Mouse (Mus musculus) forebrain, embryonic 11.5 days (tissue): ENCODE measurements around the gene Dnaja3. TPM values are rescaled to one million over a fixed set of nuclear protein-coding genes. Genes with fewer than 3 reads are reported as not detected.
"Not testable (repeated sequence)": the region's sequence is repeated elsewhere in the genome, so short reads cannot be mapped to it uniquely, and the experiment has no call there.

ENCODE experiments used
- ATAC-seq: fragments of 200-750 bp; cut with Nextera tagmentation; replicated peaks from 2 replicates; pipeline ENCODE4 v1.8.0; 2017; ENCODE audit warnings: moderate TSS enrichment; ENCODE audit not compliant: low FRiP score
- DNase-seq: peaks from one replicate; pipeline ENCODE4 v3.0.0-alpha.2; 2017; ENCODE audit warnings: low spot score
- H3K27ac ChIP-seq: fragments of 300-500 bp; sonication (generic); 2 replicates; pipeline ENCODE4 v1.5.1; 2014; ENCODE audit warnings: low read depth, low read length
- H3K27me3 ChIP-seq: fragments of 300-500 bp; sonication (generic); 2 replicates; pipeline ENCODE4 v1.6.1; 2014; ENCODE audit warnings: mild to moderate bottlenecking, low read length, mixed read lengths; ENCODE audit not compliant: control insufficient read depth, insufficient read depth
- H3K36me3 ChIP-seq: fragments of 300-500 bp; sonication (generic); 2 replicates; pipeline ENCODE4 v1.6.1; 2014; ENCODE audit warnings: mild to moderate bottlenecking, low read length, moderate library complexity, mixed read lengths; ENCODE audit not compliant: control insufficient read depth, insufficient read depth
- H3K4me1 ChIP-seq: fragments of 300-500 bp; sonication (generic); replicated peaks from 2 replicates; pipeline ENCODE4 v1.6.1; 2014; ENCODE audit warnings: low read length, mixed read lengths; ENCODE audit not compliant: control insufficient read depth, insufficient read depth
- H3K4me2 ChIP-seq: fragments of 300-500 bp; sonication (generic); 2 replicates; pipeline ENCODE4 v1.6.1; 2014; ENCODE audit warnings: low read depth, mild to moderate bottlenecking, low read length, moderate library complexity, mixed read lengths; ENCODE audit not compliant: severe bottlenecking
- H3K4me3 ChIP-seq: fragments of 300-500 bp; sonication (generic); 2 replicates; pipeline ENCODE4 v1.5.1; 2014; ENCODE audit warnings: low read depth, low read length
- H3K9ac ChIP-seq: fragments of 300-500 bp; sonication (generic); 2 replicates; pipeline ENCODE4 v1.6.1; 2014; ENCODE audit warnings: low read length
- H3K9me3 ChIP-seq: fragments of 300-500 bp; sonication (generic); 2 replicates; pipeline ENCODE4 v1.6.1; 2016; ENCODE audit warnings: low read length, mixed read lengths; ENCODE audit not compliant: control insufficient read depth
- WGBS: fragments of 180-500 bp; shearing (Covaris S2); extraction: QIAGEN DNeasy Blood & Tissue Kit; methylation state at CpG from one replicate; pipeline ENCODE4 v1.1.7; 2014; 5-methylcytosine and 5-hydroxymethylcytosine counted together
- polyA plus RNA-seq: library from polyadenylated mRNA; unstranded; fragments of >200 nt; fragmentation: Nextera tagmentation; extraction: Ambion mirVana; gene quantifications from 2 replicates; pipeline ENCODE4 v1.2.1, GENCODE M21; 2014

The Dnaja3 gene
- polyA plus RNA-seq, 1 experiment from 2014 or later = 60.7 TPM

DNA sequence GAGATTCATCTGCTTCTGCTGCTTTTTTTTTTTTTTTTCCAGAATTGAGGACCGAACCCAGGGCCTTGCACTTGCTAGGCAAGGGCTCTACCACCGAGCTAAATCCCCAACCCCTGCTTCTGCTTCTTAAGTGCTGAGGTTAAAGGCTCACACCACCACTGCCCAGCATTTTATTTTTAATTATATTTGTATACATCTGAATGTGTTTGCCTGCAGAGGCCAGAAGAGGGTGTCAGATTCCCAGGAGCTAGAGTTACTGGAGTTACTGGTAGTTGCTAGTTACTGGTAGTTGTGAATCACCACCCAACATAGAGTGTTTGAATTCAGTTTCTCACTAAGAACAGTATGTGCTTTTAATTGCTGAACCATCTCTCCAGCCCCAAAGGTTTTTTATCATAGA lies 100.2 kb downstream of the Dnaja3 start:
- H3K27ac ChIP-seq = no peak overlapping the region
- DNase-seq (no peak), ATAC-seq (no peak)
- no peaks in the 10 kb centered on the region for H3K27me3 ChIP-seq
- 96% methylated on average over 2 of the region's 2 CpGs for WGBS
- no peak overlapping the region for H3K4me3 ChIP-seq
- peaks cover 5% of the 10 kb centered on the region; the same call in 1 of the 2 replicates for H3K9me3 ChIP-seq
- H3K36me3 ChIP-seq = no peaks in the 10 kb centered on the region
- H3K9ac ChIP-seq = no peak overlapping the region
- no peaks in the 10 kb centered on the region for H3K4me1 ChIP-seq
- H3K4me2 ChIP-seq = no peak overlapping the region

DNA sequence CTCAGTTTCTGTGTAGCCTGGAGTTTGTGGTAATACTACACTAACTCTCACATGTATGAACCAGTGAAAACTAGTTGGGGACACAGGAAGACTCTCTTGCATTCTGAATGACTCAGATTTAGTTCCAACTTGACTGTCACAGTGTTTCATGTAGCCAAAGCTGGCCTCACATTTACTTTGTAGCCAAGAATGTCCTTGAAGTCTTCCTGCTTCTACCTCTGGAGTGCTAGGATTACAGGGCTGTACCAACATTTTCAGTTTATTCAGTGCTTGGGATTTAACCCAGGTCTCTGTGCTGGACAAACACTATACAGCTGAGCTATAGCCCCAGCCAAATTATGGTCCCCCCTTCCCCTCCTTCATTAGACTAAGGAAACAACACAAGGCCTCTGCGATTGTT lies 102.4 kb downstream of the Dnaja3 start:
- 97% methylated on average over 1 of the region's 1 CpGs for WGBS
- no peak overlapping the region for H3K9ac ChIP-seq
- peaks cover 5% of the 10 kb centered on the region; the same call in 1 of the 2 replicates for H3K9me3 ChIP-seq
- H3K4me3 ChIP-seq = no peak overlapping the region
- H3K27me3 ChIP-seq = no peaks in the 10 kb centered on the region
- no peak overlapping the region for H3K27ac ChIP-seq
- no peaks in the 10 kb centered on the region for H3K36me3 ChIP-seq
- H3K4me2 ChIP-seq = no peak overlapping the region
- DNase-seq (no peak), ATAC-seq (no peak)
- H3K4me1 ChIP-seq = no peaks in the 10 kb centered on the region

DNA sequence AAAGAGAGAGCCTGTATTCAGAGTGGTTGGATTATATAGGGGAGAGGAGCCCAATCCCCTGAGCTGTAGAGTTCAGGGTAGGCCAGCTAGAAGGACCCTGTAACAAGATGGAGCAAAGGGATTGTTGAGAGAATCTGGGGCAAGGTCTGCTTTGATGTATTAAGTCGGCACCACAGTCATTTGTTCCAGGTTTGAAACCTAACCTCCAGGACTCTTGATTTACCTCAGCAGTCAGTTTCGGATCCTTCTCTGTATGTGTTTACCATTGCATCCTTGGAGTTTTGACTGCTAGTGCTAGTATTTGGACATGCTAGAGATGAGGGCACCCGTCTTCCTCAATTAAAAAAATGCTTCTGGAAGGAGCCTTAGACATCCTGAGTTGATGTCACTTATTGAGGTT lies 112.4 kb downstream of the Dnaja3 start:
- ATAC-seq = no peak
- 93% methylated on average over 3 of the region's 3 CpGs for WGBS
- H3K27me3 ChIP-seq = no peaks in the 10 kb centered on the region

DNA sequence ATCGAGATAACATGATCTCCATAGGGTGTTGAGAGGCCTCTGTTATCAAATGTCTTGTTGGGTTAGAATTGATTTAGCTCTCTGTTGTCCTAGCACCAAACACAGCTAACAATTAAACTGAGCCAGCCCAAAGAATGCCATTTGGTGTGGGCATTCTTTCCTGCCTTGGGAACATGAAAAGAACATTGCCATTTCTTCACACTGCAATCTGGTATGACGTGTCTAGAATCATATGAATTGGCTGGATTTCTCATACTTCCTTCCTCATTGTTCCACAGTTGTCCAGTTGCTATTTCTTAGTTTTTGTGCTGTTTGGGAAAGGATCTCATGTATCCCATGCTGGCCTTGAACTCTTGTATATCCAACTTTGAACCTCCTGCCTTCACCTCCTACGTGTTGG lies 114.3 kb downstream of the Dnaja3 start:
- H3K9me3 ChIP-seq = no peaks in the 10 kb centered on the region
- H3K4me3 ChIP-seq = no peak overlapping the region
- WGBS = 94% methylated on average over 3 of the region's 3 CpGs
- ATAC-seq (no peak), DNase-seq (no peak)
- no peaks in the 10 kb centered on the region for H3K27me3 ChIP-seq
- H3K9ac ChIP-seq = no peak overlapping the region
- H3K27ac ChIP-seq = no peak overlapping the region
- H3K4me1 ChIP-seq = no peaks in the 10 kb centered on the region
- no peak overlapping the region for H3K4me2 ChIP-seq
- H3K36me3 ChIP-seq = no peaks in the 10 kb centered on the region

More for the DNA sequence above, 112.4 kb downstream of the Dnaja3 start:
- Histone ChIP-seq H3K4me1 (no peaks in the 10 kb centered on the region), H3K4me2 (no peak overlapping the region), H3K9me3 (no peaks in the 10 kb centered on the region), H3K27ac (no peak overlapping the region), H3K36me3 (no peaks in the 10 kb centered on the region), H3K4me3 (no peak overlapping the region), H3K9ac (no peak overlapping the region)
- no peak for DNase-seq

DNA sequence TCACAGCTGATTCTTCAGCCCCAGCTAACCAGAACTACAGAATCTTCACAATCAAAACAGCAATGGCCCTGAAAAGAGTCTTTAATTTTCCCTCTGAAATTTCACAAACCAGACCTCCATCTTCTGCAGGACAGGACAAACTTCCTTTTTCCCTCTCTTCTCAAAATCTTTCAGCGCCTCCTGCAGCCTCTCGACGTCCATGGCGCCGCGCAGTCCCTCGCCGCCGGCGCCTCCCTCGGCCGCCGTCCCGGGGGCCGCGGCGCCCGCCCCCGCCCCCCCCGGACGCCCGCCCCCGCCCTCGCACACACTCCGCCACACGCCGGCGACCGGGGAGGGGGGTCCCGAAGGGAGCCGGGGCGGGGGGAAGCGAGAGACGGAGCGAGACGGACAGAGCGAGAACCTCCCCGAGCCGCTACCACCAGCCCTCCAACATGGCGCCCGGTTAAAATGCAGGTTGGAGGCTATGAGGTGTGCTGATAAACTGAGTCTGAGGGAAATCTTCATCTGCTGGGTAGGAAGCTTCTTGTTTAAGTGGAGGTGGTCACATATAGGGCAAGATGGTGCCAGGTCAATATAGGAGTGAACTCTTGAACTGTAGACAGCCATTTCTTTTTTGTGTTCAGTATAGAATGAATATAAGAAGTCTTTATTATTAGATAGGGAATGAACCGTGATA lies 117.0 kb downstream of the Dnaja3 start:
- Histone ChIP-seq H3K9ac (peak overlapping the region; percentile 55), H3K4me3 (peak overlapping the region; percentile 37), H3K4me2 (peak overlapping the region; percentile 40)
- not testable (repeated sequence) for H3K36me3 ChIP-seq, DNase-seq, H3K4me1 ChIP-seq, H3K9me3 ChIP-seq, H3K27ac ChIP-seq, H3K27me3 ChIP-seq
- ATAC-seq = peak; percentile 80
- 4% methylated on average over 18 of the region's 42 CpGs for WGBS

Other genes with a start within 250 kb of the Dnaja3 start
- gene Adcy9, start 219.5 kb upstream of the Dnaja3 start, polyA plus RNA-seq = 0.84 and 0.96 TPM in 2 replicates
- 23.3 and 23.7 TPM in 2 replicates for gene Srl, start 98.2 kb upstream of the Dnaja3 start, polyA plus RNA-seq
- gene Tfap4, start 80.1 kb upstream of the Dnaja3 start, polyA plus RNA-seq = 27.7 and 28.6 TPM in 2 replicates
- gene Glis2, start 45.3 kb upstream of the Dnaja3 start, polyA plus RNA-seq = 31.3 and 34.5 TPM in 2 replicates
- gene Pam16, start 15.0 kb upstream of the Dnaja3 start, polyA plus RNA-seq = 87.4 and 91.4 TPM in 2 replicates
- 7.6 and 7.7 TPM in 2 replicates for gene Vasn, start within 50 bp of the Dnaja3 start, polyA plus RNA-seq
- gene Coro7, start 39.8 kb downstream of the Dnaja3 start, polyA plus RNA-seq = 20.5 and 23.3 TPM in 2 replicates
- gene Nmral1, start 79.4 kb downstream of the Dnaja3 start, polyA plus RNA-seq = 212 and 220 TPM in 2 replicates
- gene Hmox2, start 86.4 kb downstream of the Dnaja3 start, polyA plus RNA-seq = 74.3 and 80.3 TPM in 2 replicates
- gene Cdip1, start 150.3 kb downstream of the Dnaja3 start, polyA plus RNA-seq = 107 and 109 TPM in 2 replicates
- 0.36 TPM in 1 of 2 replicates, not detected in the other for gene 4930562C15Rik, start 195.4 kb downstream of the Dnaja3 start, polyA plus RNA-seq
- gene Ubald1, start 240.3 kb downstream of the Dnaja3 start, polyA plus RNA-seq = 23.9 TPM in 2 replicates
- 69.9 and 77.2 TPM in 2 replicates for gene Mgrn1, start 246.3 kb downstream of the Dnaja3 start, polyA plus RNA-seq